Mouse (Mus musculus) c-Kit-negative CD71-positive TER-119-positive erythroid progenitor cells, embryonic 14.5 days (primary cell): ENCODE measurements around the gene Casp12.
"Not testable (repeated sequence)": the region's sequence is repeated elsewhere in the genome, so short reads cannot be mapped to it uniquely, and the experiment has no call there.

Source experiments
- DNase-seq: peaks from one replicate; pipeline ENCODE4 v3.0.0-alpha.2; 2013; ENCODE audit warnings: low read depth, low spot score

The Casp12 gene

GRCm38 (mm10) chr9:5345291-5345898 is at the start of gene Casp12:
TSS of gene Casp12 (plus strand) at chr9:5345430.
- DNase-seq = no peak

DNA sequence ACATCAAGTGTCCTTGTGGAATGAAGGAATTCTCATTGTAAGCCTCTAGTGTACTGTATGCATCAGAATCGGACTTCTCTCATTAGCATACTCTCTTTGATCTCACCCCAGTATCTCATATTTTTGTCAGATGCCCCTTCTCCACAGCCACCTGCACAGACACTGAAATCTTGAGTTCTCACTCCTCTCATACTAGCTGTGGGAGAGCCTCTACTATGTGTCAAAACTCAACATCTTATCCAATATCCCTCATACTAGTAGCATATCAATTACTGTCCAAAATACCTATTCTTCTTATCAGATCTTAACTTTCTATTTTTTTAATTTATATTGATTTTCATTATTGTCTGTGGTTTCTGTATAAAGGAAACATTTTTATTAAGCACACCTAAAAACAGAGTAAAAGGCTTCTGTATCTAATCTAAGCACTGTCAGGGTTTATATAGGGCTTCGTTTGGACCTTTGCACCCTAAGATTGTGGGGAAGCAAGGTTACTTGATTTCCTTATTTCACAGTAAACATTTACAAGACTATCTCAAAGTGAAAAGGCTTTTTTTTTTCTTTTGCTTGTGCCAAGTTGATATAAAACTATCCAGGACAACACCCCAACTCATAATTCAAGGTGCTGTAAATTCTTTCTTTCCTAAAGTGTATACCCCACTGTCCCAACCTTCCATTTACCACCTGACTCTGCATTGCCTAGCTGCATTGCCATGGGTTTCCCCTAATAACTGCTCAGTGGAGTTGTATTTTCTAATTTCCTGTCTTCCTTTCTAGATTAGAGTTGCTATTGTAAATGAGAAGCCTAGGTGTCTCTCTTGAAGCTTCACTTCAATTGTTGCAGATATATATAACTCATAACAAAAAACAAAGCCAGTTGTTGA is 48.6 kb upstream of the Casp12 start:
- DNase-seq = no peak

- no peak for DNase-seq
Observed at GRCm38 (mm10) chr9:5298329-5299131, 46.7 kb upstream of the Casp12 start, which contains the start of gene Casp1. TSS of gene Casp1 (plus strand) at chr9:5298517.

DNA sequence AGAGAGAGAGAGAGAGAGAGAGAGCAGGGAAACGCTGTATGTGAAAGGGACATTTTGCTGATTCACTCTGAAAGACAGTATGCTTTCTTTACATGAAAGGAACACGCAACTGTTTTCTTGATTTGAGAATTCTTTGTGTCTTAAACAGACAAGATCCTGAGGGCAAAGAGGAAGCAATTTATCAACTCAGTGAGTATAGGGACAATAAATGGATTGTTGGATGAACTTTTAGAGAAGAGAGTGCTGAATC is 46.2 kb upstream of the Casp12 start:
- no peak for DNase-seq

DNA sequence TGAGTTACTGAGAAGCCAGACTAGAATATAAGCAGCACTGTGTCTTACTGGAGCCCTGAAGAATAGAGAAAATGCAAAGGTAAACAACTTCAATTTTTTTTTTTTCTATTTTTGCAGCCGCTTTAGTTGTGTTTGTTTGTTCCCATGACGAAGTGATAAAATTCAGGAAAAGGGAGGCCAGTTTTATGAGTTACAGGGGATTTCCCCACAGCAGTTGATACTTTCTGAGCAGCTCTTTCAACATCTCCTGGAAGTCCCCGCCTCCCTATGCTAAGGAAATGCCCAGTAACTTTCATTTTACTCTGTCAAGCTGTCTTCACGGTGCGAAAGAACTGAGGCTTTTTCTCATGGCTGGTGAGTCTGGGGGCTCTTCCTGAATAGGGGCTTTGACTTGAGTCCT is 36.7 kb upstream of the Casp12 start, which contains the start of gene Casp4:
Casp4 (plus strand) TSS at position 268 of the 400 bp plus-strand sequence.
- no peak for DNase-seq

DNA sequence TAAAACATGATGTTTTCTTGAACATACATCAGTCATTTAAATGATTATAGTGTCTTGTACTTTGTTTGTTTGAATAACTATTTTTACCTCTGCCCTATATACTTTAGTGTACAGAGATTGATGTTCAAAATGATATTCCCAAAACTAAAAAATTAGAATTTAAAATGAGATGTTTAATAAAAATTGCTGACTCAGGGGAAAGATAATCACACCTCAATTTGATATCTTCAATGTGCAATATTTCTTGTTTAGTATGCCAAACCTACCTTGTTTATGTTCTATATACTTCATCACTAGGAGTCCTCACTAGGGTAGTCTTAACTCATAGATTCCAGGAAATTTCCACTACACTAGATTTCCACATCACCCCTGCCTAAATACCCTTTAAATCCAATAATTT is 35.1 kb upstream of the Casp12 start:
- DNase-seq = no peak

DNA sequence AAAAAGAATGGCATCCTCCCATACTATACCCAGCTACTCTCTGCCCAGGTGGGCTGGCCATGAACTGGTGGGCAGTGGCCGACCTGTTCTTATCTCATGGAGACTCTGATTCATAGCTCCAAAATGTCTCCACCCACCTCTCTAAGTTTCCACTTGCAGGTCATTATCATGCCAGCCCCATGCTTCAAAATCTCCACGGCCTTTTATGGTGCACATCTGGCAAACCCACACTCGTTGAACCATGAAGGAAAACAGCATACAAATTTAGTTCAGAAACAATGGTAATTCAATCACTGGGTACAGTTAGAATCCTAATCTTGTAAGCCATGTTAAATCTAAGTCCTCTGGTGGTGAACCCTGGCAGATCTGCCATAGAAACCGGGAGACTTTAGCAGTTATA is 33.8 kb upstream of the Casp12 start:
- DNase-seq = no peak

- no peak for DNase-seq
Observed at GRCm38 (mm10) chr9:5328204-5328603, 17.0 kb upstream of the Casp12 start.

DNA sequence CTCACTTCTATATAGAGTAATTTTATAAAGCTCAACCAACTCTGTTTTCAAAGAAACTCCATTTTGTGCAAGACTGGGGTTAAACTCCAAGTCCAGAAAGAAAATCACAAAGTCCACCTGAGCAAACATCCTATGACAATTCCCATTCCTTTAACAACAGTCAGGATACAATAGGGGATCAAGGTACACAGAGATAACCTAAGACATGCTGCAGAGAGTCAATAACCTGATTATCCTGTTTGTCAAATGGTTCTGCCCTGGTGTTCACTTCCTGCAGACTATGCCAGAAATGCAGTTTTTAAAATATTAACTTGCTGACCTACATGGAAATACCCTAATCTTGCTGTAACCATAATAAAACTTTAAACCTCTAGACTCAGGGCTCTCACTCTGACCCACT is 12.8 kb upstream of the Casp12 start:
- no peak for DNase-seq

DNA sequence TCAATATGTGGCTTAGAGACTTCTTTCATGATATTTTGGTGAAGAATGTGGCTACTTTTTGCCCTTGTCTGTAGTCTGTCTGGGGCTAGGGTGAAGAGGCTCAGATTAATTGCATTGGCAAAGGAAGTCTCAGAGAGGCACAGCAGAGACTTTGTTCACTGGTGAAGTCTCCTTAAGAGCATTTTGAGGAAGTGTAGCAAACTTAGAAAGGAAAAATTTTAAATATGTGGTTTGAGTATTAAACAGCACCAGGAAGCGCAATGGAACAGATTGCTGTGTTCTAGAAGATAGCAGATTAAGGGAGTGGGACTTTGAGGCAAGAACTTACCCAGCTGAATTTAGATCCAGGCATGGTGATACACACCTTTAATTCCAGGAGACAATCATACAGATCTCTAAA is 11.8 kb upstream of the Casp12 start:
- no peak for DNase-seq

- DNase-seq = no peak
Observed at GRCm38 (mm10) chr9:5343092-5343491, 2.1 kb upstream of the Casp12 start.

DNA sequence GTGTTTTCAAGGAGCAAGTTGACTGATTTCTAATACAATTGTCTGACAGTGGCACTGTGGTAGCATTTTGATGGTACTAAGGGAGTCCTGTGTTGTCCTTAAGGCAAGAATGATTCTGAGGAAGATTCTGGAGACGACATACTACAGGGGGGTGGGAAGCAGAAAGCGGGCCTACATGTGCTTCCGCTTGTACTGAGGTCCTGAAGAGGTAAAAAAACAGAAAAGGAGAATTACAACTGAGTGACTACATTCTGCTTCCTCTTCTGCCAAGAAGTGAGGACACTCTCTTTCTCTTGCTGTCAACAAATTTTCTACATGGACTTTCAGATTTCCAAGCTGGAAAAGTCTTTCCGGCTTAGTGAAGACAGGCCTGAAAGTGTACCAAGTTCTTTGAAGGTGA is 1.1 kb upstream of the Casp12 start:
- no peak for DNase-seq

GRCm38 (mm10) chr9:5347381-5347780 is 2.2 kb downstream of the Casp12 start:
- DNase-seq = no peak

DNA sequence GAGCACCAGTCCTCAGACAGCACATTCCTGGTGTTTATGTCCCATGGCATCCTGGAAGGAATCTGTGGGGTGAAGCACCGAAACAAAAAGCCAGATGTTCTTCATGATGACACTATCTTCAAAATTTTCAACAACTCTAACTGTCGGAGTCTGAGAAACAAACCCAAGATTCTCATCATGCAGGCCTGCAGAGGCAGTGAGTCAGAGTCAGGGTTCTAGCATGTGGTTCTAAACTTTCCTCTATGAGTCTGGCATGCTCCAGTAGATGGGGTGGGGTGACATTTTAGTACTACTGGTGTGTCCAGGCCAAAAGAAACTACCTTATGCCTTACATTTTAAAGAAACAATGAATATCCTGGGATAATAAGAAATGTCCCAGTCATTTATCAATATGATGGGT is 8.4 kb downstream of the Casp12 start:
- no peak for DNase-seq

GRCm38 (mm10) chr9:5356801-5357200 is 11.6 kb downstream of the Casp12 start:
- no peak for DNase-seq

DNA sequence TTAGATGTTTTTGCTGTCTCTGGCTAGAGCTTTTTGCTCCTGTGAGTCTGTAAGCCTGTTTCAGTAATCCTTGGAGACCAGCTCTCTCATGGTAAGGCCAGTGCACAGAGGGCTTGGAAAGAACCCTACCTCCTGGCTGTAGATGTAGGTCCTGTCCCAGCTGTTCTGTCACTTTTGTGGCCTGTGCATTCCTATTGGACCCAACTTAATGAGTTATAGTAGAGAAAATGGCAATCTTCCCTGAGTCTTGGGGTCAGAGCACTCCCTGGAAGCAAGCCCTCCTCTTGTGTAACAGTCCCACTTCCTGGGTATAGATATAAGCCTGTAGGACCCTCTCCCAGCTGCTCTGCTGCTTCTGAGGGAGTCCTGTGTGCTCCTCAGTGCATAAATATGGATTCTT is 48.3 kb downstream of the Casp12 start:
- no peak for DNase-seq

DNA sequence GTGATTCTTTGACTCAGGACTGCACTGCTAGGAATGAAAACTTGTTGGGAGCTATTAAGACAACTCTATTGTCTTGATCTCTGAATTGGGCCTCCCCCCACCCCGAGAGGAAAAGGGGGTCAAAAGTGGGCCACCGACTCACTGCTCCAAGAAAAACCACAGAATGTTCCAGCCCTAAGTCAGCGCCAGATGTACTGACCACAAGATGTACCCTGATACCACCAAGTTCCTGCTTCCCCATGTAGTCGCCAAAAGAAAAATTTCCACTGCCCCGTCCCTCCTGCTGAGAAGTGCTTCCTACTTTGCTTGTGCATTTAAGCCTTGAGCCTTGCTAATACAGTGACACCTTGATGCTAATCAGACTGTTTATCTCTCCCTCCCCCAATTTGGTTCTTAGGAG is 50.6 kb downstream of the Casp12 start:
- DNase-seq = not testable (repeated sequence)

DNA sequence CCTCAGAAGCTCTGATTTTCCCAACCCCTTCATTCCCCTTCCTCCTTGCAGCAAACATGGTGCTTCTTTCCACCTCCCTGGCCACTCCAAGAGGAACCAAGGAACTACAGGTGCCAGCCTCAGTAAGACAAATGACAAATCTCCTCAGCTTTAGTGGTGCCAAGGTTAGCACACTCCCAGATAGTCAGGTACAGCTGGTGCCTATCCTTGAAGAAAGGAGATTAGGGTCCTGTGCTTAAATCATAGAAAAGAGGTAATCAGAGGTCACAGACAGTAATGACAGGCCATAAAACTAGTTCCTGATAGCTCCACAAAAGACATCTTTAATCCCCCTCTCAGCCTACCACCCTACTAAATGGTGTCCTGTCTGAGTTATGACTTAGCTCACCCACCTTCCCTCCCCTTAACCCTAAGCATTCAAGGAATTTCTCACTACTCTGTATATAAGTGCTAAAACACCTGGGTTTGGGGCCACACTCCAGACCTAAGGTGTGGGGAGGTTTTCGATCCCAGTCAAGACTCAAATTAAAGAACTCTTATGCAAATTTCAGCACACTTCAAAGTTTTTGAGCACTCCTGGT is 65.8 kb downstream of the Casp12 start:
- no peak for DNase-seq

DNA sequence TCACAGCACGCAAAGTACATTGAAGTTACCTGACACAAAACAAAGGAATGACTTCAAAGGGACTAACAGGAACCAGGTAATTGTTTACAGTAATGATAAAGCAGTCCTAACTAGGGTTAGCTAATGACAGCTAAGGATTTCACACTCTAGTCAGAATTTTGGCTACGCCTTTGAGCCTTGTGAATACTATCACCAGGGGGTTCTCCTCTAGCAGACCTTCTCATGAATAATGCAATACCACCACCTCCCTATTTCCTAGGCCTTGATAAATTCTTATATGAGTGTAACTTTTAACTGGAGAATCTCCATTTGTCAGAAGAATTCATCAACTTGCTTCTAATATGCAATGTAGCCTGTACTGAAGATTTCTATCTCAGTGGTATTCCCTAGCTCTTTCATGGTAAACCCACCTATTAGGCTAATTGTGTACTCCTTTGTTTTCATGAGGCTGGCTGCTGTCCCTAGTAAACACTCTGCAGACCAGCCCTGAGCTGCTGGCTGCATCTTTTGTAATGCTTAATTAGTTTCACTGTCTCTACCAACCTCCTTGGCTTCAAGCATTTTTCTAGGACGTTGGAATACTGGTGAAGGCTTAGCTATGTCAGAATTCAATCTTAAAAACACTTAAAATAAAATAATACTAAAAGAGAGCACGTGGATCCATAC is 67.3 kb downstream of the Casp12 start:
- DNase-seq = no peak

GRCm38 (mm10) chr9:5417871-5418270 is 72.6 kb downstream of the Casp12 start:
- no peak for DNase-seq
